Mouse (Mus musculus): ENCODE results near the gene Xndc1.

DNA sequence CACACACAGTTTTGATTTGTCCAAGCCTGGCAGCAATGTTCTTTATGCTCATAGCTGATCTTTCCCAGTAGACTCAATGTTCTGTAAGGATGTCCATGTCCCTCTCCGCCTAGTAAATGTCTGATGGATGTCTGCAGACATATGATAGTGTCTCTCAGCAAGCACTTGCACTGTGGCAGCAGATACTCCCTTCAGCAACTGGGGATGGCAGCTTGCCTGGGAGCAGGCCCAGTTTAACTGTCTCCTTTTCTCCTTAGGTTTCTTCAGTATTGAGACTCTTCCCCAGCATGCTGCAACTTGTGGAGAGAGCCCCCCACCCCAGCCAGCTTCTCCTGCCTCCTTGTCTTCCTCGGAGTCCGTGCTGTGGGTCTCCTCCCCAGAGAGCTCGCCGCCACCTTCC, 16.5 kb downstream of the Xndc1 start:
- TF ChIP-seq CTCF (IDR thresholded peaks at IDR 0.05; ENCODE audit: low read depth) (no peak), EP300 (IDR thresholded peaks at IDR 0.05; ENCODE audit: low read depth) (no peak)
